Mouse (Mus musculus): ENCODE results near the gene Lix1l.

- no peak for TF ChIP-seq POLR2A (IDR thresholded peaks at IDR 0.05; ENCODE audit: insufficient read length, low read depth)
- TF ChIP-seq E2F4 (IDR thresholded peaks at IDR 0.05; ENCODE audit: insufficient read depth) = no peak
- TF ChIP-seq SRF (IDR thresholded peaks at IDR 0.05; ENCODE audit: control insufficient read depth, insufficient read length, low read depth) = no peak
Observed at GRCm38 (mm10) chr3:96571896-96572698, 28.9 kb upstream of the Lix1l start.

All from myocyte (in vitro differentiated cells).